Mouse (Mus musculus) heart, postnatal 0 days (tissue): Measurements from ENCODE around the gene Lnx2.

Source experiments
- CTCF ChIP-seq: IDR thresholded peaks from 2 replicates; pipeline ENCODE4 v1.5.1; 2016; ENCODE audit warnings: antibody characterized with exemption, control low read depth, low read depth
- EP300 ChIP-seq: IDR thresholded peaks from 2 replicates; pipeline ENCODE4 v1.6.1; 2016; ENCODE audit warnings: antibody characterized with exemption, low read depth

GRCm38 (mm10) chr5:146974781-146975123, 101.6 kb downstream of the Lnx2 start:
- TF ChIP-seq CTCF: no peak
- TF ChIP-seq EP300: no peak
